ENCODE assay signal across 28 mouse cellular contexts in genomic region chr2:46609217-46609616, GRCm38 (mm10).
"Had no signal": no experiment of that assay in that cellular context is flagged by ENCODE, and none has a peak within 500 bp of the region (broad histone marks: within the 10 kb centered on the region; RNA-seq: fewer than 3 reads in every experiment).

No protein-coding gene starts in this region.

- H3K36me3 ChIP-seq: heart, embryonic 13.5 days; heart, embryonic 15.5 days; hindbrain, embryonic 13.5 days; hindbrain, embryonic 15.5 days; kidney, embryonic 15.5 days; limb, embryonic 10.5 days; limb, embryonic 12.5 days; liver, embryonic 13.5 days; liver, embryonic 15.5 days had no signal

- DNase-seq: gastrocnemius, adult 2 months; gastrocnemius, postnatal 14 days; gastrocnemius, postnatal 36 days; heart, adult 11 months; heart, adult 2 months; heart, postnatal 14 days; heart, postnatal 36 days; kidney, adult 11 months; kidney, adult 2 months; kidney, adult 9 months; kidney, postnatal 14 days; kidney, postnatal 4 days; liver; liver, embryonic 13.5 days had no signal

- H3K27me3 ChIP-seq: heart, embryonic 13.5 days; heart, embryonic 15.5 days; hindbrain, embryonic 13.5 days; hindbrain, embryonic 15.5 days; kidney, embryonic 15.5 days; limb, embryonic 12.5 days; liver, embryonic 13.5 days; liver, embryonic 15.5 days had no signal

- H3K9me3 ChIP-seq: heart, embryonic 13.5 days; heart, embryonic 15.5 days; hindbrain, embryonic 13.5 days; hindbrain, embryonic 15.5 days; kidney, embryonic 15.5 days; limb, embryonic 10.5 days; limb, embryonic 12.5 days; liver, embryonic 13.5 days; liver, embryonic 15.5 days had no signal

- H3K4me1 ChIP-seq: heart, embryonic 13.5 days; heart, embryonic 15.5 days; hindbrain, embryonic 13.5 days; hindbrain, embryonic 15.5 days; kidney, embryonic 15.5 days; limb, embryonic 10.5 days; limb, embryonic 12.5 days; liver, embryonic 13.5 days; liver, embryonic 15.5 days had no signal

- H3K9ac ChIP-seq: heart, embryonic 13.5 days; heart, embryonic 15.5 days; hindbrain, embryonic 13.5 days; hindbrain, embryonic 15.5 days; kidney, embryonic 15.5 days; limb, embryonic 12.5 days; liver, embryonic 13.5 days; liver, embryonic 15.5 days had no signal

- H3K27ac ChIP-seq: gastrocnemius, adult 2 months; heart, adult 2 months; heart, embryonic 13.5 days; heart, embryonic 15.5 days; hindbrain, embryonic 13.5 days; hindbrain, embryonic 15.5 days; hindbrain, postnatal 0 days; kidney, embryonic 15.5 days; kidney, postnatal 0 days; left cerebral cortex, adult 2 months; limb, embryonic 10.5 days; limb, embryonic 12.5 days; liver, embryonic 13.5 days; liver, embryonic 15.5 days had no signal

- ATAC-seq: hindbrain, postnatal 0 days; intestine, embryonic 16.5 days had no signal

- H3K4me2 ChIP-seq: heart, embryonic 11.5 days; heart, embryonic 13.5 days; heart, embryonic 15.5 days; hindbrain, embryonic 13.5 days; hindbrain, embryonic 15.5 days; kidney, embryonic 15.5 days; limb, embryonic 12.5 days; liver, embryonic 11.5 days; liver, embryonic 13.5 days; liver, embryonic 15.5 days had no signal

- H3K4me3 ChIP-seq: gastrocnemius, adult 2 months; heart, adult 2 months; heart, embryonic 13.5 days; heart, embryonic 15.5 days; hindbrain, embryonic 13.5 days; hindbrain, embryonic 15.5 days; kidney, embryonic 15.5 days; left cerebral cortex, adult 2 months; limb, embryonic 10.5 days; limb, embryonic 12.5 days; liver, embryonic 13.5 days; liver, embryonic 15.5 days had no signal
